Mouse (Mus musculus) embryo, embryonic 10 days (tissue): Measurements from ENCODE around the gene Spn.
A peak's percentile ranks its signal among the peaks of the same experiment; 100 is the strongest.
"Not testable (repeated sequence)": the region's sequence is repeated elsewhere in the genome, so short reads cannot be mapped to it uniquely, and the experiment has no call there.

ENCODE experiments used
- DNase-seq: peaks from one replicate; pipeline ENCODE4 v3.0.0-alpha.2; 2015; ENCODE audit warnings: low spot score

The Spn gene

DNA sequence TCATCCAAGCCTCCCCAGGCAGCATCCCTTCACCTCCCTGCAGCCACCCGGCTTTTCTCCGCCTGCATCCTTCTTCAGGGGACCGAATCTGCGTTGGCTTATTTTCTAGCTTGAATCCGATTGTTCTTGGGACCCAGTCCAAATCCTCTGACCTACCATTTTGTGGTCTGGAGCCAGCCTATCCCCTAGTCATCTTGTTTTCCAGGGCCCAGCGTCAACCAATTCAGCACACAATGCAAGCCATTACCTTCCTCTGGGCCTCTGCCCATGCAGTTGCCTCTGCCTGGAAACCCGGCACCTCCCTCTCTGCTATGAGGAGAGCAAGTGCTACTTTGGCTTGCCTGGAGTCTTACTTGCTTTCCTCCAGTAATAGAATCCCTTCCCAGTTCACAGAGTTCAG is 32.1 kb downstream of the Spn start:
- no peak for DNase-seq

DNA sequence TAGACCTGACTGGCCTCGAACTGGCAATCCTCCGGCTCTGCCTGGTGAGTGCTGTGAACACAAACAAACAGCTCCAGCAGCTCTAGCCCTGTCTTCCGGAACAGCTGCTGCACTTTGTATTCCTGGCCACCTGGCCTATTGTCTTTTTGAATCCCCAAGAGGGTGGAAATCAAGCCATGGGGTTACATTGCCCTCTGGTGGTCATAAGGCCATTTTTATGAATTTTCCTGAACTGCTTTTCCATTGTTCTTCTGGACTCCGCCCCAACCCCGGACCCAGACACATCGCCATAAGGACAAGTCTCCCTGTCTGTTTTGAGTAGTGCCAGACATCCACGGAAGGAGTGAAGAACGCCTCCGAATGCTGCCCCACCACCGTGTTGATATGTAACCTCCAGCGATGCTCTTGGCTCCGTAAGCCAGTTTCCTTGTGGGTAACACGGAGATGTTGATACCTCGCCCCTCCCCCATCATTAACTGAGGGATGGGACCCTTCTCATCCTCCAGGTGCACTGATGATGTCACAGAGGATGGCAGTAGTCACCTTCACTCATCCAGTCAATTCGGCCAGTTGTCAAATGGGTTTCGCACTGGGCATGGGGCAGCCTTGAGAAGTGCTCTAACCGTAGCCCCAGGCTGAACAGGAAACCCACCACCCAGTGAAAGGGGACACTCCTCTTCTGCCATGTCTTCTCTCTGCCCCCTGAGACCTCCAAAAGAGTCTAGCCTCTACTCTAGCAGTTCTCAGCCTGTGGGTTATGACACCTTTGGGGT is 32.9 kb downstream of the Spn start:
- DNase-seq, result peak; percentile 89

DNA sequence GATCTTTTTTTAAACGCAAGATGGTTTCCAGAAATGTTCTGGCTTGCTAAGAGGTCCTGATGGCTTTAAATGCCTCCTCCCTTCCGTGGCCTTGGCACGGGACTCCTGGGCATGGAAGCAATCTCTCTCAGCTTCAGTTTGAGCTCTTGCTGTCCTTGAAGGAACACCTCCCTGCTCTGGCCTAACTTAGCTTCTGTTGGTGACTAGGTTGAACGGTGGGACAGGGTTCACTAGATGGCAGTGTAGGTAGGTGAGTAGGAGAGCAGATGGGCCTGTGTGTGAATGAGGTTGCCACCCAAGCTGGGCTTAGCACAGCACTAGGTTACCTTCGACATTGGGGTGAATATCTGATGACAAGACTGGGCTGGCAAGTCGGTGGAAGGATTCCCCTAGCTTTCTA is 33.7 kb downstream of the Spn start:
- DNase-seq, result no peak

DNA sequence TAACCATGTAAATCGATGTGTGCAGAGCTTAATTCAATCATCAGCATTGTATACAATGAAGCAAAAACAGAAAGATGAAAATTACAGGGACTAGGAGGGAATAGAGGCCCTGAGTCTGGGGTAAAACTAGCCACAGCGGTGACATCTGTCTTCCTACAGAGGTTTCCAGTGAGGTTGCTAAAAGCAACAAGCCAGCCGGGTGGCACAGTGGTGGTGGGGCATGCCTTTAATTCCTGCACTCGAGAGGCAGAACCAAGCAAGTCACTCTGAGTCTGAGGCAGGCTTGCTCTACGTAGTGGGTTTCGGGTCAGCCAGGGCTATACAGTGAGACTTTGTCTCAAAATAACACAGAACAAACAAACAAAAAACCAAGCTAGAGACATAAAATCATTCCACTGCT is 35.5 kb downstream of the Spn start:
- no peak for DNase-seq

DNA sequence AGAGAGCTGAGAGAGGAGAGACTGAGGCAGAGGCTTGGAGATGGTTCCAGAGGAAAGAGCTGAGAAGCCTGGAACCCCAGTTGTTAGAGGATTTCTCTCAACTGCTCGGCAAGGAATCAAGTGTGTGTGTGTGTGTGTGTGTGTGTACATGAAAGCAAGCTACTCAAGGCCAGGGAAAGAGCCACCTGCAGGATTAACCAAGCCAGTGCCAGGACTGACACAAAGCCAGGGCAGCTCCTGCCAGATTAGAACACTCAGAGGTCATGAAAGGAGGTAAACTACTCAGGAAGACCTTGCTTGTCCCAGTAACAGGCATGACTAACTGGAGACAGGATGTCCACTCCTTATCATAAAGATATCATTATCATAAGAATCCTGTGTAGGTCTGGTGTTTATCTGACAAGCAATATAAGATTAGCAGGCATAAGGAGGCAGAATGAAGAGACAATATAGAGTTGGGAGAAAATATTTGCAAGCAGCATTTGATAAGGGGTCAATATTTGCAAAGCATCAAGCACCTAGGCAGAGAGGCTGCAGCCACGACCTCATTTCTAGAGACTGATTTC is 36.1 kb downstream of the Spn start:
- no peak for DNase-seq

DNA sequence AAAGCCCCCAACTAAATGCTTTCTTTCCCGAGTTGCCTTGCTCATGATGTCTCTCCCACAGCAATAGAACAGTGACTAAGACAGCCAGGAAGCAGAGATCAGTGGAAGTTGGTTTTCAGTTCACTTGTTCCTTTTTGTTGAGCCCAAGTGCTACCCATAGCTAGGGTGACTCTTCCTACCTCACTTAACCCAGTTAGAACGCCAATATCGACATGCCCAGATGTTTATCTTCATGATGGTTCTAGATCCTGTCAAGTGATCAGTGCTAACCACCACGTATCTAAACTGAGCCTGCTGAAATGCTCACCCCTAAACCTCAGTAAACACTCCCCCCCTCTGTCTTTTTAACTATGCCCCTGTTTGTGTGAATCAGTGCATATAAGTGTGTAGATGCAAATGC is 38.1 kb downstream of the Spn start:
- no peak for DNase-seq

DNA sequence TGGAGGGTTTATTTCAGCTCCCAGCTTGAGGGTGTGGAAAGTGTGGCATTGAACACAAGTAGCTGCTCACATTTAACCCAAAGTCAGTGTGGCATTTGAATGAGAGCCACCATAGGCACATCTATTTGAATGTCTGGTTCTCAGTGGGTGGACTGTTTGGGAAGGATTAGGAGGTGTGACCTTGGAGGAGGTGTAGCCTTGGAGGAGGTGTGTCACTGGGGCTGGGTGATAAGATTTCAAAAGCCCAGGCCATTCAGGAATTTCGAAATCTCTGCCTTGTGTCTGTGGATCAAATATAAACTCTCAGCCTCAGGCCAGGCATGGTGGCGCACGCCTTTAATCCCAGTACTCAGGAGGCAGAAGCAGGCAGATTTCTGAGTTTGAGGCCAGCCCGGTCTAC is 38.7 kb downstream of the Spn start:
- no peak for DNase-seq

DNA sequence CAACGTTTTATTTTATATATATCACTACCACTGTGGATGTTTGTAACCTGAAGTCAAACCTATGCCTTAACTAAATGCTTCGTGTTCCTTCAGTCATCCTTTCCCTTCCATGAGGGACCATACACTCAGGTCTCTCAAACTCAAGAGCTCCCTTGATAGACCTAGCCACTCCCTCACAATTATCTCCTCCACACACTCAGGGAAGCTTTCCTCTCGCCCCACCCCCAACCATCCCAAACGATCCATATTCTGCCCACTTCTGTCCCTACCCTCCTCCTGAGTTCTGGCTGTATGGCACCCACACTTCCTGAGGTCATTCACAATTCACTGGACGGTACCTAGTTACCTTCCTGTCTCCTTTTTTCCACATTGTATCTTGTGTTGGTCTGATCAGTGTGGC is 39.1 kb downstream of the Spn start:
- no peak for DNase-seq

DNA sequence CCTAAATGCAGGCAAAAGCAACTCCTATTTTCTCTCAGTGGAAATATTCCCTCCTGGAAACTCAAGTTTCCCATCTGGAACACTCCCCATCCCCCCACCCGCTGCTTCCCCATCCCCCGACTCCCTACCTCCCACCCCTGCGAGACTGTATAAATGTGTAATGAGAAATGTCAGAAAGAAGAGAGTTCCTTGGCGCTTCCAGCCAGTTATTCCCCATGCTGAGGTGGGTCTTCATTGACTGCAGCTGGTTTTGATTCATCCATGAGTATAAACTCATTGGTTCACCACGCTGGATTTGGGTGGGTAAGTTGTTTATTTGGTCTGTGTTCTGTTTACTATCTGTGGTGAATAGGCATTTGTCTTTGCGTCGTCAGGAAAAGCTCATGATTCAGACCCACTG is 41.2 kb downstream of the Spn start:
- DNase-seq, result no peak

DNA sequence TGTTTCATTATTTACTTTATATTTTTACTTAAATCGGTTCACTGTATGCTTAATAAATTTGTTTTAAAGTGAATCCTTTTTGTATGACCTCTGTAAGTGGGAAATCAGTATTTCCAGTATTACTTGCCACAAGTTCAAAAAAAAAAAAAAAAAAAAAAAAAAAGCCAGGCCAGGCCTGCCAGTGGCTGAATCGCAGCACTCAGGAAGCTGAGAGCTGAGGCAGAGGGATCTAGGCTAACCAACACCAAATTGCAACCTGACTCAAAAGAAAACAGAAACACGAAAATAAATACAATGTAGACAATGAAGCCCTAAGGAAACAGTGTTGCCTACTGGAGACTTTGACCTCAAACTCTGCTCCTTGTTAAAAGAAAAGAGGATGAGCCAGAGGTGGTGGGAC is 43.7 kb downstream of the Spn start:
- DNase-seq, result no peak

DNA sequence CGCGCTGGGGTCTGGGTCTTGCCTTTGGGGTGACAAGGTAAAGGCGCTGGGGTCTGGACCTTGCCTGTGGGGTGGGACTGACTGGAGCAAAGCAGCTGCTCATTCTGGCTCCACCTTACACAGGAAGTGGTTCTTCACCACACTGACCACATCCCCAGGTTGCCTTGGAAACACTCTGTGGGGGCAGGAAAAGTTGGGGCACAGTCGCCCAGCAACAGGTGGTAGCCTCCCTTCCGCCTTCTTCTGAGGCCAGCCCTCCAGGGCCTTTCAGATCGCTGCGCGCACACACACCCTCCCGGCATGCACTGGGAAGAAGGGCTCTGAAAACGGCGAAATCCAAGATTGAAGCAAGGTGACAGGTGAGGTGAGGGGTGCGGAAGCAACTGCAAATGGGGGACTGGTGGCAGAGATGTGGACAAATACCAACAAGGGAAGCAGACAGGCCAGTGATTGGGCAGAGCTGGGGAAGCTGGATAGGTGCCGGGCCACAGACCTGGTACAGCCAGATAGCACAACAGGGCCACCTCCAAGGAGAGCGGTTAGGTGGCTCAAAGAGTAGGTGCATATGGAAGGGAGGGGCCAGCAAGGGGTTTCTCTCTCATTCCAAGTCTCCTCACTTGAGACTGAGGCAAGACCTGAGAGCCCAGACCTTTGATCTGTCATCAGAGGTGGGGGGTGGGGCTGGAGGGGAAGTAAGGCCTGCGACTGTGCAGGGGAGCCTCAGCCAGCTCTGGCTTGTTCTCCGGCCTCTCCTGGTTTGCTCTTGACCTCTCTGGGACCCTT is 46.3 kb downstream of the Spn start, which contains the start of gene AI467606:
Gene AI467606, plus strand, starts transcription at position 246 of the 783 bp plus-strand sequence.
- no peak for DNase-seq

DNA sequence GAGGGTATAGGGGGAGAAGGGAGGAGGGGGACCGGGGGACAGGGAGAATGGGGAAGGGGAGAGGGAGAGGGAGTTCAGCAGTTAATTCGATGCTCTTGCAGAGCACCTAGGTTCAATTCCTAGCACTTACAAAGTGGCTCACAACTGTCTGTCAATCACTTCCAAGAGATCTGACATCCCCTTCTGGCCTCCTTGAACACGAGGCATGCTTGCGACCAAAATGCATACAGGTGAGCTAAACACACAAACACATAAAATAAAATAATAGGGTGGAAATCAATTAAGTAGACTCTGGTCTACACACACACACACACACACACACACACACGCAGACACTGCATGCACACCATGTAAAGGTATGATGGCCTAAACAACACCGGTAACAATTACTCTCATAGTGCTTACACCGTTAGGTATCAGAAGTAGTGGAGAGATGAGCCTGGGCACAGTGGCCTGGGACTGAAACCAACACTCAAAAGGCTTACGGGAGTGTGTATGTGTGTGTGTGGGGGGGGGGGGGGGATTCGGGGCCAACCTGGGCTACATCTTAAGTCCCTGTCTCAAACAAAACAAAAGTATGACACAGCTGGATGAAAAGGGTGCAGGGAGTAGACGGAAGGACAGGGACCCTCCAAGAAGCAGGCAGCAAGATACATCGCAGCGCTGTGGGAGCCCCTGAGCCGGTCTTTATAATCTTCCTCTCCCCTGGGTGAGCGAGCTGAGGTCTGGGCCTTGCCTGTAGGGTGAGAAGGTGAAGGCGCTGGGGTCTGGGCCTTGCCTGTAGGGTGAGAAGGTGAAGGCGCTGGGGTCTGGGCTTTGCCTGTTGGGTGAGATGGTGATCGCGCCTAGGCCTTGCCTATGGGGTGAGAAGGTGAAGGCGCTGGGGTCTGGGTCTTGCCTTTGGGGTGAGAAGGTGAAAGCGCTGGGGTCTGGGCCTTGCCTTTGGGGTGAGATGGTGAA is 47.2 kb downstream of the Spn start:
- DNase-seq, result no peak

DNA sequence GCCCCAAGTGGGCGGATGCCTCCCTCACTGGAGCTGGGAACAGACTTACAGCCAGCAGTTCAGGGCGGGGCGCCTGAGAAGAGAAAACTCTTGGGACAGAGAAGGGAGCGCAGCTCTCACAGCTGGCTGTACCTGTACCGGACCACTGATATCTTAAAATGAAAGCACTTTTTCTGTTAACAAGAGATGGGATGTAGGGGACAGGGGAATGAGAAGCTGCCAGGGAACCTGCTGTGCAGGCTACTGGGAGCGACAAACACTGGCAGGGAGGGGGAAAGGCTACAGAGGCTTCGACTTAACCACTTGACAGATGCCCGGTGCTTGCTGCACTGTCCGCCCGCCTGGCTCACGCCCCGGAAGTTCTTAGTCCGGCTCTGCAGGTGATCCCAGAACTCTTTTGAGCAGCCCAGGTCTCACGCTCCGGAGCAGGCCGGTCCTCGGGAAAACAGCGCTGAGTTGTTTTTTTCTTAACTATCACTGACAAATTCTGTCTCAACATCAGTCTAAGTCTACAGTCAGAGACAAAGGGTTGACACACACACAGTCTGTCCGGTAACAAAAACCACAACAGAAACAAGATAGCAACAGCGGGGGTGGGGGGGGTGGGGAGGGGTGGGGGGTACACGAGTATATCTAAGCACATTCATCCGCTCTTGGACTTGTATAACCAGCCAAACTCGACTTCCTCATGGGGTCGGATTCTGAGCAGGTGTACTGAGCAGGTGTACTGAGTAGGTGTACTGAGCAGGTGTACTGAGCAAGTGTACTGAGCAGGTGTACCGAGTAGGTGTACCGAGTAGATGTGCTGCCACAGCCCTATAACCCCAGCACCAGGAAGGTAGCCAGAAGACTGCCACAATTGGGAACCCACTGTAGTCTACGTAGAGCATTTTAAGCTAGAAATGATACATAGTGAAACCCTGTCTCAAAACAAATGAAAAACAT is 48.5 kb downstream of the Spn start:
- peak; percentile 33 for DNase-seq

DNA sequence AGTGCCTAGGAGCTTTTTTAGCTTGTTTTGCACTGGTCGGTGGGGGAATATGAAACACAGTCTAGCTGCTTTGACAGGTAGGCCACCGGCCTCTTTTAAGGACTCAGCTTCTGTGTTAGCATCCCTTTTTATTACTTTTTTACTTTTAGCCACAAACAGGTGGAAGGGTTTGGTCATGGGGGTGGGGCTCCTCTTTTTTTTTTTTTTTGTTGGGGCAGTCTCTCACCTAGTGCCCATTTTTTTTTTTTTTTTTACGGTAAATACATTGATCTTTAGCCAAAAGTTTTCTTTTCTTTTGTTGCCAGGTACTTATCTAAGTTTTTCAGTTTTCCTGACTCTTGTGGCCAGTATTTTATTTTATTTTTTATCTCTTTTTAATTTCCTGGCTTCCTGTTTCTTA is 49.5 kb downstream of the Spn start:
- DNase-seq, result no peak

DNA sequence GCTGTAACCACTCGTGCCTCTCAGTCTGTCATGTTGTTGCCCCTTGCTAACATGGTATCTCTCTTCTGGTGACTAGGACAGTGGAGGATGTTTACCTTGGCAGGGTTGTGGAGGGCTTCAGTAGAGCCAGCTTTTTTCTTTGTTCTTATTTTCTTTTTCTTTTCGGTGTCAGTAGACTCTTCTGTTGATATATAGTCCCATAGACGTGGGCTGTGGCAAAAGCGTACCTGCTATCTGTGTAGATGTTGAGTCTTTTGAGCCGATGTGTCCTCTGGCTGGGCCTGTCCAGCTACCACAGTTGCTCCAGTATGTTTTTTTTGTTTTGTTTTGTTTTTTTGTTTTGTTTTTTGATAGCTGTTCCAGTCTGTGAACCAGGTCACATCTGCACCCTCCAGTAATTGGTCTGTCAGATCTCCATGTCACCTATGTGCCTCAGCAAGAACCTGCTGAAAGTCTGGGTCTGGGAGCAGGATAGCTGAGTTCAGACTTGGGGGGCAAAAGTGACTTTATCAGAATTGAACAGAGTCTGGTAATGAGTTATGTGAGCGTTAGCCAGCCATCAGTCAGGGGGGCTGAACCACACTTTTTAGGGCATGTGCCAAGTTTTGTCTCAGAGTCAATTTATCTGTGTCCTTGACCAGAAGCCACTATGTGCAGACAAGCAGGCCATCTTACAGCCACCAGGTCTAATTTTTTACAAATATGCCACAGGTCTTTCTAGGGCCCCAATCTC is 50.2 kb downstream of the Spn start, which contains the start of gene Zg16:
Gene Zg16, minus strand, starts transcription at position 51 of the 733 bp plus-strand sequence.
- not testable (repeated sequence) for DNase-seq

DNA sequence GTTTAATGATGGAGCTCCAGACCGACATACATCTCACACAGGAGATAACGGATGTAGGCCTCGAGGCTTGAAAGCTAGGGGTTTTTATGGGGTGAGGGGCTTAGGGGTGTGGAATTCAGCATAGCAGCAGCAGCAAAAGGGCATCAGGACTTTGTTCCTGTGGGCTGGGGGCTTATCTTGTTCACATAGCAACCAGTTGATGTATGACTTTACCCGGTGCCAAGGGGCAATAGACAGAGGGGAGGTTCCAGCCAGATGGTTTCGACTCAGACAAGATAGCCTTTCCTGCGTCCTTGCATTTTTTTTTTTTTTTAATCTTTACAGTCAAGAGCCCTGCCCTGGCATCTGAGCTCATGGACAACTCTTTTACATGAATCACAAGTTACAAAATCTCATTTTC is 51.9 kb downstream of the Spn start:
- not testable (repeated sequence) for DNase-seq

DNA sequence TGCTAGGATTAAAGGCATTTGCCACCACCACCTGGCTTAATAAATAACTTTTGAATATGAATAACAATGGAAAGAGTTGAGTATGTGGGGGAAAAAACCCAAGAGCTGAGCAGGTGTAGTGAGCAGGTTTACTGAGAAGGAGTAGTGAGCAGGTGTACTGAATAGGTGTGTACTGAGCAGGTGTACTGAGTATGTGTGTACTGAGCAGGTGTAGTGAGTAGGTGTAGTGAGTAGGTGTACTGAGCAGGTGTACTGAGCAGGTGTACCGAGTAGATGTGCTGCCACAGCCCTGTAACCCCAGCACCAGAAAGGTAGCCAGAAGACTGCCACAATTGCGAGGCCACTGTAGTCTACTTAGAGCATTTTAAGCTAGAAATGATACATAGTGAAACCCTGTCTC is 52.8 kb downstream of the Spn start:
- DNase-seq, result no peak

DNA sequence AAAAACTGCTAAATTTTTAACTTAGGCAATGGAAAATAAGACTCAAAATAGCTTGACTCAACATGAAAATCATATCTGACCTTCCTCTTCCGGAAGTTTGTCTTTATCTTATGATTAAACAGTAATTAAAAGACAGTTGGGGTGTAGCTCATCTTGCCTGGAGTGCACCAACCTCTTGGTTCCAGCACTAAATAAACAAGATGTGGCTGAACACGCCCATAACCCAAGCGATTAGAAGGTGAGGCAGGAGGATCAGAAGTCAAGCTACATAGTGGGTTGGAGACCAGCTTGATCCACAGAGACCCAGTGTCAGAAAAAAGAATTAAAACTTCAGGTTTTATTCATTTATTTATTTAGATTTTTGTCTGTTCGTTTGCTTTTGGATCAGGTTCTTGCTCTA is 53.9 kb downstream of the Spn start:
- DNase-seq, result no peak

DNA sequence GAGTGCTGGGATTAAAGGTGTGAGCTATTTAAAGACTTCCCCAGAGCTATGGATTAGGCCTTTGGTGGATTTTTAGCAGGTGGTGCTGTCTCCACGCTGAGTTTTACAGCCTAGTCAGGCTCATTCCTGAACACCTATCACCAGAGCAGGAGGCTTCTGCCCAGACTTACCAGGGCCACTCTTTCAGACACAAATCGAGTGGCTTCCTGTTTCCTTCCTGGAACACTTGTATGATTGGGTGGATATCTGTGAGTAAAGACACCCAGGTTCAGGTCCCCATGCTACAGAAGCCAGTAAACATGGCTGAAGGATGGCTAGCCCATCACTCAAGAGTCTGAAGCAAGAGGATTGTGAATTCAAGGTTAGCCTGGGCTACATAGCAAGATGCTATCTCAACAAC is 54.6 kb downstream of the Spn start:
- no peak for DNase-seq

DNA sequence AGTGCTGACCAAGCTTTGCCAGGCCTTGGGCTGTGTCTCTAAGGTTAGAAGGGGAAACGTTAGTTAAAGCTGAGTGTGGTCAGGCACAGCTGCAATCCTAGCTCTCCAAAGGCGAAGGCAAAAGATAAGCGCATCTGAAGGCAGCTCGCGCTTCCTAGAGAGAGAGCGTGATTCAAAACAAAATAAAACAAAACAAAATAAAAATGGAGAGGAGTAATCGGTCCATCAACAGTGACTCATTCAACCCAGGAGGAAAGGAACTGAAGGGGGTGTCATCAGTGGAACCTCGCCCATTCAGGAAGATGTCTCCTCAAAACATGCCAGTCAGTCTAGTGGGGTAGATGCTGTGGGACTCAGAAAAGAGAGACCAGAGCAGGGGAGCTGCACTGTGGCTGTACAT is 55.4 kb downstream of the Spn start:
- no peak for DNase-seq
